Mouse (Mus musculus): Measurements from ENCODE around the gene Mta2. TPM values are rescaled to one million over a fixed set of nuclear protein-coding genes. Genes with fewer than 3 reads are reported as not detected.

Gene Mta2
- total RNA-seq, 2 experiments from 2014 or later = 28.8 to 30.1 TPM

GRCm38 (mm10) chr19:8991871-8992735 lies 50.4 kb downstream of the Mta2 start:
- DNase-seq = peak; percentile 61 to 78

- peak; percentile 96 for DNase-seq
Observed at GRCm38 (mm10) chr19:8992769-8993624, 51.3 kb downstream of the Mta2 start.

- no peak for DNase-seq
Observed at GRCm38 (mm10) chr19:8993625-8993912, 51.9 kb downstream of the Mta2 start.

GRCm38 (mm10) chr19:8994813-8995607 lies 53.3 kb downstream of the Mta2 start:
- DNase-seq = no peak

- no peak for DNase-seq
Observed at GRCm38 (mm10) chr19:8996601-8997000, 54.9 kb downstream of the Mta2 start.

GRCm38 (mm10) chr19:8997546-8997945 lies 55.9 kb downstream of the Mta2 start:
- DNase-seq = peak; percentile 93 to 96

- no peak for DNase-seq
Observed at GRCm38 (mm10) chr19:8998546-8998945, 56.9 kb downstream of the Mta2 start.

GRCm38 (mm10) chr19:8999223-8999622 lies 57.5 kb downstream of the Mta2 start:
- no peak for DNase-seq

Other genes starting within 250 kb of the Mta2 start
- gene Slc3a2, start 218.5 kb upstream of the Mta2 start, total RNA-seq (2021) = 10 to 100 TPM; 42.4 to 48.1 TPM
- gene Wdr74, start 206.0 kb upstream of the Mta2 start, total RNA-seq (2021) = 10 to 100 TPM; 18.8 to 22.3 TPM
- under 1 TPM in 1 of 2 experiments, not detected in 1; 0.72 TPM for gene 1700092M07Rik, start 201.2 kb upstream of the Mta2 start, total RNA-seq (2021)
- gene Stx5a, start 200.5 kb upstream of the Mta2 start, total RNA-seq (2021) = 10 to 100 TPM; 21.3 to 27.1 TPM
- 10 to 100 TPM; 31.6 to 35.6 TPM for gene Nxf1, start 184.8 kb upstream of the Mta2 start, total RNA-seq (2021)
- gene Tmem223, start 170.9 kb upstream of the Mta2 start, total RNA-seq (2021) = 100 to 1,000 TPM; 133 to 134 TPM
- 10 to 100 TPM; 12.0 to 12.6 TPM for gene Tmem179b, start 167.4 kb upstream of the Mta2 start, total RNA-seq (2021)
- 1 to 10 TPM; 7.2 to 8.6 TPM for gene Taf6l, start 155.5 kb upstream of the Mta2 start, total RNA-seq (2021)
- 10 to 100 TPM; 58.3 to 60.9 TPM for gene Polr2g, start 143.3 kb upstream of the Mta2 start, total RNA-seq (2021)
- gene Zbtb3, start 139.3 kb upstream of the Mta2 start, total RNA-seq (2021) = 1 to 10 TPM in 1 of 2 experiments, under 1 TPM in 1; 0.79 to 1.6 TPM
- gene Ttc9c, start 122.5 kb upstream of the Mta2 start, total RNA-seq (2021) = 10 to 100 TPM; 13.6 to 18.3 TPM
- gene Hnrnpul2, start 121.9 kb upstream of the Mta2 start, total RNA-seq (2021) = 10 to 100 TPM; 47.2 to 47.4 TPM
- gene AC129217.1, start 112.1 kb upstream of the Mta2 start, total RNA-seq (2021) = not detected
- 10 to 100 TPM; 24.7 to 32.2 TPM for gene Bscl2, start 104.4 kb upstream of the Mta2 start, total RNA-seq (2021)
- gene Gng3, start 102.7 kb upstream of the Mta2 start, total RNA-seq (2021) = not detected
- 1 to 10 TPM; 2.3 to 3.6 TPM for gene Lrrn4cl, start 91.1 kb upstream of the Mta2 start, total RNA-seq (2021)
- gene Ubxn1, start 70.4 kb upstream of the Mta2 start, total RNA-seq (2021) = 100 to 1,000 TPM; 125 to 132 TPM
- gene Uqcc3, start 61.0 kb upstream of the Mta2 start, total RNA-seq (2021) = 10 to 100 TPM; 55.9 to 62.8 TPM
- 1 to 10 TPM; 1.6 to 3.8 TPM for gene Lbhd1, start 58.1 kb upstream of the Mta2 start, total RNA-seq (2021)
- gene Gm49403, start 57.9 kb upstream of the Mta2 start, total RNA-seq (2021) = not detected
- gene 1810009A15Rik, start 53.0 kb upstream of the Mta2 start, total RNA-seq (2021) = 10 to 100 TPM; 19.1 to 20.1 TPM
- gene Gm49416, start 52.9 kb upstream of the Mta2 start, total RNA-seq (2021) = 1 to 10 TPM in 1 of 2 experiments, not detected in 1; 3.4 TPM
- gene Ints5, start 48.9 kb upstream of the Mta2 start, total RNA-seq (2021) = 10 to 100 TPM; 11.2 to 11.5 TPM
- gene Ganab, start 43.8 kb upstream of the Mta2 start, total RNA-seq (2021) = 10 to 100 TPM; 45.0 to 52.1 TPM
- gene B3gat3, start 21.5 kb upstream of the Mta2 start, total RNA-seq (2021) = 10 to 100 TPM; 38.0 to 38.7 TPM
- gene Rom1, start 12.5 kb upstream of the Mta2 start, total RNA-seq (2021) = 10 to 100 TPM; 25.7 to 34.7 TPM
- 1 to 10 TPM; 5.7 to 7.6 TPM for gene Eml3, start 12.3 kb upstream of the Mta2 start, total RNA-seq (2021)
- 1 to 10 TPM; 8.2 to 9.5 TPM for gene Tut1, start 12.0 kb downstream of the Mta2 start, total RNA-seq (2021)
- 100 to 1,000 TPM; 239 to 257 TPM for gene Eef1g, start 25.2 kb downstream of the Mta2 start, total RNA-seq (2021)
- 100 to 1,000 TPM; 341 to 356 TPM for gene Ahnak, start 47.4 kb downstream of the Mta2 start, total RNA-seq (2021)
- 10 to 100 TPM in 1 of 2 experiments, not detected in 1; 80.4 TPM for gene Scgb1a1, start 146.1 kb downstream of the Mta2 start, total RNA-seq (2021)
- gene Asrgl1, start 193.8 kb downstream of the Mta2 start, total RNA-seq (2021) = 10 to 100 TPM; 33.8 to 36.0 TPM